Mouse (Mus musculus) lung, postnatal 0 days (tissue): Measurements from ENCODE around the gene Abi3. TPM values are rescaled to one million over a fixed set of nuclear protein-coding genes. Genes with fewer than 3 reads are reported as not detected.
A peak's percentile ranks its signal among the peaks of the same experiment; 100 is the strongest.

Source experiments
- ATAC-seq: fragments of 200-750 bp; cut with Nextera tagmentation; 2 replicates; pipeline ENCODE4 v1.8.0; 2017; ENCODE audit warnings: moderate library complexity
- DNase-seq: peaks from one replicate; pipeline ENCODE4 v3.0.0-alpha.2; 2016; ENCODE audit warnings: low spot score
- H3K27ac ChIP-seq: fragments of 300-500 bp; sonication (generic); 2 replicates; pipeline ENCODE4 v1.5.1; 2014; ENCODE audit warnings: antibody characterized with exemption, mild to moderate bottlenecking, low read length, mixed read lengths
- H3K27me3 ChIP-seq: fragments of 300-500 bp; sonication (generic); replicated peaks from 2 replicates; pipeline ENCODE4 v1.6.1; 2014; ENCODE audit warnings: low read length, mixed read lengths; ENCODE audit not compliant: insufficient read depth
- H3K36me3 ChIP-seq: fragments of 300-500 bp; sonication (generic); 2 replicates; pipeline ENCODE4 v1.6.1; 2014; ENCODE audit warnings: low read length, mixed read lengths; ENCODE audit not compliant: insufficient read depth
- H3K4me1 ChIP-seq: fragments of 300-500 bp; sonication (generic); 2 replicates; pipeline ENCODE4 v1.6.1; 2014; ENCODE audit warnings: antibody characterized with exemption, low read depth, low read length, mixed read lengths; ENCODE audit not compliant: insufficient read depth
- H3K4me2 ChIP-seq: fragments of 300-500 bp; sonication (generic); replicated peaks from 2 replicates; pipeline ENCODE4 v1.6.1; 2014; ENCODE audit warnings: low read depth, mild to moderate bottlenecking, low read length, moderate library complexity, mixed read lengths
- H3K4me3 ChIP-seq: fragments of 300-500 bp; sonication (generic); 2 replicates; pipeline ENCODE4 v1.5.1; 2014; ENCODE audit warnings: low read depth, low read length
- H3K9ac ChIP-seq: fragments of 300-500 bp; sonication (generic); replicated peaks from 2 replicates; pipeline ENCODE4 v1.6.1; 2014; ENCODE audit warnings: low read depth, mild to moderate bottlenecking
- H3K9me3 ChIP-seq: fragments of 300-500 bp; sonication (generic); 2 replicates; pipeline ENCODE4 v1.6.1; 2016; ENCODE audit warnings: low read length, mixed read lengths
- CTCF ChIP-seq: IDR thresholded peaks from 2 replicates; pipeline ENCODE4 v1.5.1; 2016; ENCODE audit warnings: antibody characterized with exemption, mild to moderate bottlenecking
- EP300 ChIP-seq: IDR thresholded peaks from 2 replicates; pipeline ENCODE4 v1.6.1; 2016; ENCODE audit warnings: antibody characterized with exemption, mild to moderate bottlenecking, control low read depth
- WGBS: fragments of 180-500 bp; shearing (Covaris S2); extraction: QIAGEN DNeasy Blood & Tissue Kit; methylation state at CpG from one replicate; pipeline ENCODE4 v1.1.7; 2014; 5-methylcytosine and 5-hydroxymethylcytosine counted together
- polyA plus RNA-seq: library from polyadenylated mRNA; unstranded; fragments of >200 nt; fragmentation: Nextera tagmentation; extraction: Ambion mirVana; gene quantifications from 2 replicates; pipeline ENCODE4 v1.2.1, GENCODE M21; 2015

Abi3 gene
- polyA plus RNA-seq, 1 experiment from 2014 or later: 33.3 TPM

- Histone ChIP-seq H3K4me3 (no peak overlapping the region), H3K4me1 (no peaks in the 10 kb centered on the region), H3K9ac (no peak overlapping the region), H3K27me3 (no peaks in the 10 kb centered on the region), H3K4me2 (no peak overlapping the region), H3K9me3 (no peaks in the 10 kb centered on the region), H3K36me3 (no peaks in the 10 kb centered on the region), H3K27ac (no peak overlapping the region)
- ATAC-seq (peak; percentile 62), DNase-seq (peak; percentile 34)
- WGBS: 26% methylated on average over 3 of the region's 3 CpGs
- TF ChIP-seq EP300: no peak
- TF ChIP-seq CTCF: no peak
Observed at GRCm38 (mm10) chr11:95805527-95805926, 36.7 kb downstream of the Abi3 start.

- no peak overlapping the region for H3K9ac ChIP-seq
- H3K27me3 ChIP-seq: no peaks in the 10 kb centered on the region
- H3K4me3 ChIP-seq: no peak overlapping the region
- H3K27ac ChIP-seq: no peak overlapping the region
- no peak overlapping the region for H3K4me2 ChIP-seq
- TF ChIP-seq CTCF: no peak
- TF ChIP-seq EP300: no peak
- no peaks in the 10 kb centered on the region for H3K9me3 ChIP-seq
- DNase-seq: no peak
- ATAC-seq: no peak; the same call in 1 of the 2 replicates
- 62% methylated on average over 5 of the region's 5 CpGs for WGBS
- no peaks in the 10 kb centered on the region for H3K36me3 ChIP-seq
- H3K4me1 ChIP-seq: no peaks in the 10 kb centered on the region
Observed at GRCm38 (mm10) chr11:95805010-95805409, 37.3 kb downstream of the Abi3 start.

- ATAC-seq (0 out of 2 replicates have a peak, but pooled peaks have one; percentile 25), DNase-seq (no peak)
- Histone ChIP-seq H3K36me3 (no peaks in the 10 kb centered on the region), H3K4me3 (no peak overlapping the region), H3K9me3 (no peaks in the 10 kb centered on the region), H3K4me2 (no peak overlapping the region), H3K27ac (no peak overlapping the region), H3K9ac (no peak overlapping the region), H3K4me1 (peaks cover 8% of the 10 kb centered on the region; the same call in 1 of the 2 replicates), H3K27me3 (0 out of 2 replicates have a peak, but pooled peaks cover 5% of the 10 kb centered on the region)
- TF ChIP-seq EP300 (no peak), CTCF (no peak)
- 59% methylated on average over 5 of the region's 5 CpGs for WGBS
Observed at GRCm38 (mm10) chr11:95795582-95795981, 46.7 kb downstream of the Abi3 start.

- ATAC-seq: no peak
Observed at GRCm38 (mm10) chr11:95794201-95794600, 48.1 kb downstream of the Abi3 start.

GRCm38 (mm10) chr11:95792950-95793509 lies 49.2 kb downstream of the Abi3 start:
- Histone ChIP-seq H3K4me2 (no peak overlapping the region), H3K27me3 (0 out of 2 replicates have a peak, but pooled peaks cover 5% of the 10 kb centered on the region), H3K9me3 (no peaks in the 10 kb centered on the region), H3K36me3 (no peaks in the 10 kb centered on the region), H3K4me1 (peaks cover 8% of the 10 kb centered on the region; the same call in 1 of the 2 replicates), H3K27ac (no peak overlapping the region), H3K9ac (no peak overlapping the region), H3K4me3 (no peak overlapping the region)
- TF ChIP-seq CTCF (no peak), EP300 (no peak)
- WGBS: 90% methylated on average over 8 of the region's 8 CpGs
- no peak for ATAC-seq
- DNase-seq: no peak

More at GRCm38 (mm10) chr11:95794201-95794600, 48.1 kb downstream of the Abi3 start:
- 0 out of 2 replicates have a peak, but pooled peaks cover 5% of the 10 kb centered on the region for H3K27me3 ChIP-seq
- H3K9ac ChIP-seq: no peak overlapping the region
- H3K4me1 ChIP-seq: peaks cover 8% of the 10 kb centered on the region; the same call in 1 of the 2 replicates
- H3K9me3 ChIP-seq: no peaks in the 10 kb centered on the region
- no peak overlapping the region for H3K4me2 ChIP-seq
- WGBS: 50% methylated on average over 5 of the region's 5 CpGs
- H3K4me3 ChIP-seq: no peak overlapping the region
- no peak overlapping the region for H3K27ac ChIP-seq
- TF ChIP-seq EP300 (no peak), CTCF (no peak)
- no peaks in the 10 kb centered on the region for H3K36me3 ChIP-seq
- DNase-seq: no peak

- no peak for ATAC-seq
- DNase-seq: no peak
- H3K27me3 ChIP-seq: no peaks in the 10 kb centered on the region
- H3K9me3 ChIP-seq: no peaks in the 10 kb centered on the region
- no peak overlapping the region for H3K4me2 ChIP-seq
- 83% methylated on average over 13 of the region's 13 CpGs for WGBS
- peaks cover 7% of the 10 kb centered on the region; the same call in 1 of the 2 replicates for H3K4me1 ChIP-seq
- H3K4me3 ChIP-seq: no peak overlapping the region
- H3K27ac ChIP-seq: no peak overlapping the region
- H3K9ac ChIP-seq: no peak overlapping the region
- TF ChIP-seq EP300: no peak
- TF ChIP-seq CTCF: no peak
- H3K36me3 ChIP-seq: no peaks in the 10 kb centered on the region
Observed at GRCm38 (mm10) chr11:95791787-95792186, 50.5 kb downstream of the Abi3 start.
